Mouse (Mus musculus): ENCODE measurements around the gene Alkbh1. TPM values are rescaled to one million over a fixed set of nuclear protein-coding genes. Genes with fewer than 3 reads are reported as not detected.

Alkbh1 gene
- total and polyA plus RNA-seq, 3 experiments: 7.6 to 11.5 (median 9.6) TPM

GRCm38 (mm10) chr12:87423700-87424099 is 20.1 kb downstream of the Alkbh1 start:
- Histone ChIP-seq H3K4me1 (ENCODE audit: control insufficient read depth, insufficient read depth, low read length) (no peaks in the 10 kb centered on the region), H3K9ac (ENCODE audit: low read depth, low read length) (no peak overlapping the region), H3K36me3 (ENCODE audit: control insufficient read depth, insufficient read depth, low read length) (peaks cover 2% of the 10 kb centered on the region; the same call in 1 of the 2 replicates), H3K4me3 (no peak overlapping the region), H3K79me2 (replicated peaks; ENCODE audit: control insufficient read depth, insufficient read depth, low read length) (no peaks in the 10 kb centered on the region), H3K27me3 (ENCODE audit: control insufficient read depth, insufficient read depth, low read length) (no peaks in the 10 kb centered on the region), H3K27ac (no peak overlapping the region)
- intact Hi-C loops (cut with DNase I): no loop called here
- no peak for TF ChIP-seq CTCF (IDR thresholded peaks at IDR 0.05)
- no peak for TF ChIP-seq POLR2A (IDR thresholded peaks at IDR 0.05; ENCODE audit: insufficient read depth, low read depth, low read length)
- TF ChIP-seq EP300 (IDR thresholded peaks at IDR 0.05; ENCODE audit: insufficient read depth, low read depth, low read length): no peak
- WGBS: 17% methylated on average over 1 of the region's 1 CpGs
- no peak for DNase-seq

DNA sequence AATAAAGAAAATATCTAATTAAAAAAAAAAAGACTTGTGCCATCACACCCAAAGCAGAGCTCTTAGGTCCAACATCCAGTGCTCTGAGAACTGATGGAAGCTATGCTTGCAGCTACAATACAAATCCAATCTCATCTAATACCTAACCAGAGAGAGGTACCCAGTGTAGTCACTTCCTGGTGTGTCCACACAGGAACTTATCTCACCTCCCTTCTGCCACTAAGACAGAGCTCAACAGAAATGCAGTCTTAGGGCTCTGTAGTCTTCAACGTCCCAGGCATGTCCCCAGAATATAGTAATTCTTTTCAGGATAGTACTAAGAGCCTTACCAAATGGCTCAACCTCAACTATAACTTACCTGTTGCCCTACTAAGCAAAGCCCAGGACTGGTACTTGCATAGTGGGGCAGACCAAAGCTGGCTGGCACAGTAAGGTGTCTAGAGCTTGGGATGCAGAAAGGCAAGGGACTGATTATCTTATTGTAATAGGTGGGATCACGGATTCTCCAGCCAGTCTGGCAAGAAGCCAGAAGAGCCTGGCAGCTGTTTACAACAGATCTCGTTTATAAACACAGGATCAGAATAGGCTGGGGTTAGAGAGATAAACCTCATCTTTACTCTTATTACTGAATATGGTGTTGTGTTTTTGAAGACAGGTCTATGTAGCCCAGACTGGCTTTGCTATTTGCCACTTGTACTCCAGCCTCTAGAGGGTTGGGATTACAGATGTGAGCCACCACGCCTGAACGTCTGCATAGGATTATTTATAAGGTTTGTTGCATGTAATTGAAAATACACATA is 21.9 kb downstream of the Alkbh1 start:
- Histone ChIP-seq H3K9ac (ENCODE audit: low read depth, low read length) (no peak overlapping the region), H3K4me3 (no peak overlapping the region), H3K27ac (no peak overlapping the region), H3K79me2 (replicated peaks; ENCODE audit: control insufficient read depth, insufficient read depth, low read length) (no peaks in the 10 kb centered on the region), H3K4me1 (ENCODE audit: control insufficient read depth, insufficient read depth, low read length) (no peaks in the 10 kb centered on the region), H3K27me3 (ENCODE audit: control insufficient read depth, insufficient read depth, low read length) (no peaks in the 10 kb centered on the region), H3K36me3 (ENCODE audit: control insufficient read depth, insufficient read depth, low read length) (no peaks in the 10 kb centered on the region)
- DNase-seq: no peak
- TF ChIP-seq POLR2A (IDR thresholded peaks at IDR 0.05; ENCODE audit: insufficient read depth, low read depth, low read length) (no peak), CTCF (IDR thresholded peaks at IDR 0.05) (no peak), EP300 (IDR thresholded peaks at IDR 0.05; ENCODE audit: insufficient read depth, low read depth, low read length) (no peak)
- intact Hi-C loops (cut with DNase I): no loop called here
- 52% methylated on average over 5 of the region's 5 CpGs for WGBS

GRCm38 (mm10) chr12:87419974-87420485 is 23.8 kb downstream of the Alkbh1 start:
- TF ChIP-seq EP300 (IDR thresholded peaks at IDR 0.05; ENCODE audit: insufficient read depth, low read depth, low read length): no peak
- TF ChIP-seq CTCF (IDR thresholded peaks at IDR 0.05): no peak
- TF ChIP-seq POLR2A (IDR thresholded peaks at IDR 0.05; ENCODE audit: insufficient read depth, low read depth, low read length): no peak
- intact Hi-C loops (cut with DNase I): no loop called here
- Histone ChIP-seq H3K27me3 (ENCODE audit: control insufficient read depth, insufficient read depth, low read length) (no peaks in the 10 kb centered on the region), H3K4me1 (ENCODE audit: control insufficient read depth, insufficient read depth, low read length) (peaks cover 1% of the 10 kb centered on the region; the same call in 1 of the 2 replicates), H3K79me2 (replicated peaks; ENCODE audit: control insufficient read depth, insufficient read depth, low read length) (no peaks in the 10 kb centered on the region), H3K36me3 (ENCODE audit: control insufficient read depth, insufficient read depth, low read length) (no peaks in the 10 kb centered on the region), H3K4me3 (no peak overlapping the region), H3K27ac (no peak overlapping the region), H3K9ac (ENCODE audit: low read depth, low read length) (no peak overlapping the region)
- DNase-seq: no peak
- WGBS: 65% methylated on average over 12 of the region's 12 CpGs

DNA sequence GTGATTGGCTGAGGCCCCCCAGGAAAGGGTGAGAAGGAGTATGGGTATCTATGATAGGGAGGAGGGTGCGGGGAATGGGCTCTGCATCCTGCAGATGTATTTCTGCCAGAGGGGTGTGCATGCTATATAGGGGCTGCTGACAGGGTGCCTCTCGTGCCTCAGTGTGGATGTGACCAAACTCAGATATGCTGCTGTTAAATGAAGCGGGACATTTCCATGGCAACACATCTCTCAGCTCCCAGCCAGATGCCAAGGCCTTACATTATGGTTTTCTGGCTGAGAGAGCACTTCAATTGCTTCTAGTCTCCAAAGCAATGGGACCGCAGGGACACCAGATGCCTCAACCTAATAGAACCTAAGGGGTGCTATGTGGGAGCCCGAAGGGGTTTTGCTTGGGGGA is 24.9 kb downstream of the Alkbh1 start:
- H3K4me3 ChIP-seq: no peak overlapping the region
- intact Hi-C loops (cut with DNase I): no loop called here

GRCm38 (mm10) chr12:87416690-87417089 is 27.1 kb downstream of the Alkbh1 start:
- no peaks in the 10 kb centered on the region for H3K36me3 ChIP-seq (ENCODE audit: control insufficient read depth, insufficient read depth, low read length)
- DNase-seq: peak; percentile 60 to 62
- 17% methylated on average over 7 of the region's 7 CpGs for WGBS
- no peaks in the 10 kb centered on the region for H3K79me2 ChIP-seq (replicated peaks; ENCODE audit: control insufficient read depth, insufficient read depth, low read length)
- H3K4me3 ChIP-seq: no peak overlapping the region
- no peak overlapping the region for H3K9ac ChIP-seq (ENCODE audit: low read depth, low read length)
- H3K27me3 ChIP-seq (ENCODE audit: control insufficient read depth, insufficient read depth, low read length): no peaks in the 10 kb centered on the region
- H3K4me1 ChIP-seq (ENCODE audit: control insufficient read depth, insufficient read depth, low read length): peaks cover 1% of the 10 kb centered on the region; the same call in 1 of the 2 replicates
- H3K27ac ChIP-seq: no peak overlapping the region
- TF ChIP-seq EP300 (IDR thresholded peaks at IDR 0.05; ENCODE audit: insufficient read depth, low read depth, low read length) (peak; percentile 80; the same call in 1 of the 2 replicates), POLR2A (IDR thresholded peaks at IDR 0.05; ENCODE audit: insufficient read depth, low read depth, low read length) (no peak), CTCF (IDR thresholded peaks at IDR 0.05) (peak; percentile 89)
- intact Hi-C loops (cut with DNase I): loop anchor here (2.0 kb wide), 1 partner anchor 72 kb away; no protein-coding TSS in a partner anchor

More for the DNA sequence above, 24.9 kb downstream of the Alkbh1 start:
- no peak overlapping the region for H3K27ac ChIP-seq
- no peaks in the 10 kb centered on the region for H3K27me3 ChIP-seq (ENCODE audit: control insufficient read depth, insufficient read depth, low read length)
- TF ChIP-seq POLR2A (IDR thresholded peaks at IDR 0.05; ENCODE audit: insufficient read depth, low read depth, low read length) (no peak), CTCF (IDR thresholded peaks at IDR 0.05) (no peak), EP300 (IDR thresholded peaks at IDR 0.05; ENCODE audit: insufficient read depth, low read depth, low read length) (no peak)
- no peak for DNase-seq
- no peak overlapping the region for H3K9ac ChIP-seq (ENCODE audit: low read depth, low read length)
- peaks cover 1% of the 10 kb centered on the region; the same call in 1 of the 2 replicates for H3K4me1 ChIP-seq (ENCODE audit: control insufficient read depth, insufficient read depth, low read length)
- H3K36me3 ChIP-seq (ENCODE audit: control insufficient read depth, insufficient read depth, low read length): no peaks in the 10 kb centered on the region
- 83% methylated on average over 5 of the region's 5 CpGs for WGBS
- no peaks in the 10 kb centered on the region for H3K79me2 ChIP-seq (replicated peaks; ENCODE audit: control insufficient read depth, insufficient read depth, low read length)

DNA sequence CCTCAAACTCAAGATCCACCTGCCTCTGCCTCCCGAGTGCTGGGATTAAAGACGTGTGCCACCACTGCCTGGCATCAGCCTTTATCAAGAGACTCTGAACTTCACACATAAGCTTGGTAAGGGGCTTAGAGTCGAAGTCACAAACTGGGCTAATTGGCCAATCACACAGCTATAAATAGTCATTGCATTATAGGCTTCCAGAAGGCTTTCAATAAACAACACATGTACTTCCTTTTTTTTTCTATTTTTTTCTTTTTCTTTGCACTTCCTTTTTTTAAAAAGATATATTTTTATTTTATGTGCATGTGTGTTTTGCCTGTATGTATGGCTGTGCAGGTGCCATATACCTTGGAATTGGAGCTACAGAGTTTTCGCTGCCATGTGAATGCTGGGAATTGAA is 28.5 kb downstream of the Alkbh1 start:
- intact Hi-C loops (cut with DNase I): no loop called here

More for the DNA sequence above, 28.5 kb downstream of the Alkbh1 start:
- DNase-seq: no peak
- H3K27ac ChIP-seq: no peak overlapping the region
- H3K79me2 ChIP-seq (replicated peaks; ENCODE audit: control insufficient read depth, insufficient read depth, low read length): no peaks in the 10 kb centered on the region
- no peak overlapping the region for H3K9ac ChIP-seq (ENCODE audit: low read depth, low read length)
- H3K4me3 ChIP-seq: no peak overlapping the region
- TF ChIP-seq EP300 (IDR thresholded peaks at IDR 0.05; ENCODE audit: insufficient read depth, low read depth, low read length): no peak
- TF ChIP-seq POLR2A (IDR thresholded peaks at IDR 0.05; ENCODE audit: insufficient read depth, low read depth, low read length): no peak
- no peak for TF ChIP-seq CTCF (IDR thresholded peaks at IDR 0.05)
- WGBS: 68% methylated on average over 4 of the region's 4 CpGs
- H3K36me3 ChIP-seq (ENCODE audit: control insufficient read depth, insufficient read depth, low read length): no peaks in the 10 kb centered on the region
- peaks cover 1% of the 10 kb centered on the region; the same call in 1 of the 2 replicates for H3K4me1 ChIP-seq (ENCODE audit: control insufficient read depth, insufficient read depth, low read length)
- H3K27me3 ChIP-seq (ENCODE audit: control insufficient read depth, insufficient read depth, low read length): no peaks in the 10 kb centered on the region
